Mouse (Mus musculus) neural tube, embryonic 12.5 days (tissue): ENCODE data around the gene Fan1. TPM values are rescaled to one million over a fixed set of nuclear protein-coding genes. Genes with fewer than 3 reads are reported as not detected.
A peak's percentile ranks its signal among the peaks of the same experiment; 100 is the strongest.

Experiments
- ATAC-seq: fragments of 200-750 bp; cut with Nextera tagmentation; 2 replicates; pipeline ENCODE4 v1.8.0; 2017; ENCODE audit warnings: low read depth, mild to moderate bottlenecking, moderate TSS enrichment, moderate library complexity; ENCODE audit not compliant: low FRiP score
- H3K27ac ChIP-seq: fragments of 300-500 bp; sonication (generic); 2 replicates; pipeline ENCODE4 v1.5.1; 2016
- H3K27me3 ChIP-seq: fragments of 300-500 bp; sonication (generic); replicated peaks from 2 replicates; pipeline ENCODE4 v1.6.1; 2016; ENCODE audit warnings: mild to moderate bottlenecking
- H3K36me3 ChIP-seq: fragments of 300-500 bp; sonication (generic); 2 replicates; pipeline ENCODE4 v1.6.1; 2016; ENCODE audit warnings: mild to moderate bottlenecking
- H3K4me1 ChIP-seq: fragments of 300-500 bp; sonication (generic); 2 replicates; pipeline ENCODE4 v1.6.1; 2016
- H3K4me2 ChIP-seq: fragments of 300-500 bp; sonication (generic); replicated peaks from 2 replicates; pipeline ENCODE4 v1.6.1; 2016; ENCODE audit warnings: mild to moderate bottlenecking
- H3K4me3 ChIP-seq: fragments of 300-500 bp; sonication (generic); 2 replicates; pipeline ENCODE4 v1.5.1; 2016
- H3K9ac ChIP-seq: fragments of 300-500 bp; sonication (generic); 2 replicates; pipeline ENCODE4 v1.6.1; 2016; ENCODE audit warnings: mild to moderate bottlenecking
- H3K9me3 ChIP-seq: fragments of 300-500 bp; sonication (generic); 2 replicates; pipeline ENCODE4 v1.6.1; 2016; ENCODE audit warnings: mild to moderate bottlenecking
- WGBS: fragments of 180-500 bp; shearing (Covaris S2); methylation state at CpG from one replicate; pipeline ENCODE4 v1.1.7; 2016; 5-methylcytosine and 5-hydroxymethylcytosine counted together
- polyA plus RNA-seq: library from polyadenylated mRNA; unstranded; fragments of >200 nt; fragmentation: Nextera tagmentation; extraction: Ambion mirVana; gene quantifications from 2 replicates; pipeline ENCODE4 v1.2.1, GENCODE M21; 2016

Fan1 gene
- polyA plus RNA-seq, 1 experiment from 2014 or later: 6.8 TPM

DNA sequence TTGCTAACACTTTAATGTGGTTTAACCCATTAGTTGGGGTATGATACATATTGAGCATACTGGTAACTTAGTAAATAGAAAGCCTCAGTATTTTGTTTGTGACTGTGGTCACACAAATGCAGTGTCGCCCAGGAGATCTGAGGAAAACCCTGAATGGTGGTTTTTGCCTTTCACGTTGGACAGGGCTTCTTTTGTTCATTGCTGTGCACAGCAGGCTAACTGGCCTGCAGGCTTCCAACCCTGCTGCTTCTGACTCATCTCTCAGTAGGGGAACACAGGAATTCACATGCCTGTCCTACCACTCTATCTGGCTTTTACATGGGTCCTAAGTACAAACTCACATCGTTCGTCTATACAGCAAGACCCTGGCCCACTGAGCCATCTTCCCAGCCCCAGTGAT is 52.2 kb downstream of the Fan1 start:
- H3K27me3 ChIP-seq: no peaks in the 10 kb centered on the region
- H3K36me3 ChIP-seq: peaks cover 51% of the 10 kb centered on the region
- no peak for ATAC-seq
- H3K9ac ChIP-seq: no peak overlapping the region
- no peaks in the 10 kb centered on the region for H3K4me1 ChIP-seq
- no peaks in the 10 kb centered on the region for H3K9me3 ChIP-seq
- WGBS: 72% methylated on average over 4 of the region's 4 CpGs
- H3K27ac ChIP-seq: no peak overlapping the region
- no peak overlapping the region for H3K4me2 ChIP-seq
- no peak overlapping the region for H3K4me3 ChIP-seq

- Histone ChIP-seq H3K36me3 (peaks cover 56% of the 10 kb centered on the region), H3K27ac (no peak overlapping the region), H3K4me1 (no peaks in the 10 kb centered on the region), H3K9ac (no peak overlapping the region), H3K4me3 (no peak overlapping the region), H3K9me3 (no peaks in the 10 kb centered on the region), H3K27me3 (no peaks in the 10 kb centered on the region), H3K4me2 (no peak overlapping the region)
- 79% methylated on average over 5 of the region's 5 CpGs for WGBS
- no peak for ATAC-seq
These were observed 52.8 kb downstream of the Fan1 start for GRCm38 (mm10) chr7:64321125-64321524.

DNA sequence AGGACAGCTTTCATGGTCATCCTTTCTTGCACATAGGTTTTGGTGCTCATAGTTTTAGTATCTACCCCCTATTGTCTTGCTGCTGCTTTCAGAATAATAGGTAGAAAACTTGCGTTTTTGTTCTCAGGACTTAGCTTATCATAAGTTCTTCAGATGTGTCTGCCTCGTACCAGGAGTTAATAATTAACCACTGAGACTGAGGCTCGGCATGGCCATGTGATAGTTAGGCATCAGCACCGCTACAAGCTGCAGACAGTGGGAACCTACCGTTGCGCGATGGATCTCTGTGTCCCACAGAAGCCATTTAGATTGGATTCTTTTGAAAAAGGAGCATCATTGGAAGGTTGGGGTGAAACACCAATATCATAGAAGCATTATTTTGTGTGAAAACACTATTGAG is 61.1 kb downstream of the Fan1 start:
- Histone ChIP-seq H3K9me3 (no peaks in the 10 kb centered on the region), H3K27me3 (no peaks in the 10 kb centered on the region), H3K4me1 (peaks cover 4% of the 10 kb centered on the region; the same call in 1 of the 2 replicates), H3K36me3 (peaks cover 34% of the 10 kb centered on the region), H3K4me3 (no peak overlapping the region), H3K4me2 (no peak overlapping the region), H3K27ac (no peak overlapping the region), H3K9ac (no peak overlapping the region)
- 87% methylated on average over 7 of the region's 7 CpGs for WGBS
- no peak for ATAC-seq

GRCm38 (mm10) chr7:64310756-64311155 is 63.1 kb downstream of the Fan1 start:
- Histone ChIP-seq H3K36me3 (peaks cover 19% of the 10 kb centered on the region), H3K27ac (no peak overlapping the region), H3K4me1 (peaks cover 4% of the 10 kb centered on the region; the same call in 1 of the 2 replicates), H3K9ac (no peak overlapping the region), H3K4me2 (no peak overlapping the region), H3K9me3 (no peaks in the 10 kb centered on the region), H3K27me3 (no peaks in the 10 kb centered on the region), H3K4me3 (no peak overlapping the region)
- WGBS: 13% methylated on average over 2 of the region's 2 CpGs
- ATAC-seq: peak; percentile 68

DNA sequence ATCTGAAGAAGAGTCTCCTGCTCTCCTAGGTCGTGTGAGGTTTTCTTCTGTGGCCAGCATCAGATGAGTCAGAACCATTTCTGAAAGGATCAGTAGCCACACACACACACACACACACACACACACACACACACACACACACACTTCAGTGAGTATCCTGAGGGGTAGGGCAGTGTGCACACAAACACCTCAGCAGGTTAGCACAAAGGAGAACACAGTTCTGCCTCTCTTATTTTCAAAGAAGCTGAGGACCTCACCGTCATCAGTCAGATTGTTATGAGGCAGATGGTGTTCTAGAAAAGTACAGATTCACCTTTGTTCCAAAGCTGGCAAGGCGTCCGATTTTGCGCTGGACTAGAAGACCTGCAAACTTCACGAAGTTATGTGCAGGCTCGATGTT is 63.7 kb downstream of the Fan1 start:
- Histone ChIP-seq H3K36me3 (peaks cover 17% of the 10 kb centered on the region), H3K27me3 (no peaks in the 10 kb centered on the region), H3K4me2 (no peak overlapping the region), H3K9ac (no peak overlapping the region), H3K4me1 (peaks cover 4% of the 10 kb centered on the region; the same call in 1 of the 2 replicates), H3K9me3 (no peaks in the 10 kb centered on the region), H3K4me3 (no peak overlapping the region), H3K27ac (no peak overlapping the region)
- 38% methylated on average over 7 of the region's 7 CpGs for WGBS
- ATAC-seq: peak; percentile 53

Other genes starting within 250 kb of the Fan1 start
- 0.15 and 0.17 TPM in 2 replicates for gene Trpm1, start 220.3 kb downstream of the Fan1 start, polyA plus RNA-seq
- 13.6 and 14.5 TPM in 2 replicates for gene Mtmr10, start 86.4 kb downstream of the Fan1 start, polyA plus RNA-seq
- gene Mphosph10, start 18.2 kb upstream of the Fan1 start, polyA plus RNA-seq: 38.9 and 46.6 TPM in 2 replicates
- 34.8 and 40.6 TPM in 2 replicates for gene Mcee, start 18.5 kb upstream of the Fan1 start, polyA plus RNA-seq
- gene Apba2, start 127.6 kb upstream of the Fan1 start, polyA plus RNA-seq: 147 and 159 TPM in 2 replicates